Mouse (Mus musculus): ENCODE results near the gene Stip1. TPM values are rescaled to one million over a fixed set of nuclear protein-coding genes. Genes with fewer than 3 reads are reported as not detected.
"Not testable (repeated sequence)": the region's sequence is repeated elsewhere in the genome, so short reads cannot be mapped to it uniquely, and the experiment has no call there.

The Stip1 gene
- polyA plus RNA-seq, 1 experiment, result 158 TPM

- TF ChIP-seq POLR2A (IDR thresholded peaks at IDR 0.05; ENCODE audit: borderline replicate concordance, extremely low read depth, insufficient read depth, insufficient read length, poor library complexity, severe bottlenecking), result no peak
- no peak for TF ChIP-seq CTCF (IDR thresholded peaks at IDR 0.05; ENCODE audit: borderline replicate concordance, extremely low read depth, insufficient read depth, insufficient read length)
- no peak for DNase-seq (ENCODE audit: low read depth)
Observed at GRCm38 (mm10) chr19:7006892-7007593, 32.7 kb downstream of the Stip1 start.

- DNase-seq (ENCODE audit: low read depth), result no peak
- TF ChIP-seq CTCF (IDR thresholded peaks at IDR 0.05; ENCODE audit: borderline replicate concordance, extremely low read depth, insufficient read depth, insufficient read length) (no peak), POLR2A (IDR thresholded peaks at IDR 0.05; ENCODE audit: borderline replicate concordance, extremely low read depth, insufficient read depth, insufficient read length, poor library complexity, severe bottlenecking) (no peak)
Observed at GRCm38 (mm10) chr19:6999360-7000063, 40.3 kb downstream of the Stip1 start.

- no peak for TF ChIP-seq CTCF (IDR thresholded peaks at IDR 0.05; ENCODE audit: borderline replicate concordance, extremely low read depth, insufficient read depth, insufficient read length)
- no peak for TF ChIP-seq POLR2A (IDR thresholded peaks at IDR 0.05; ENCODE audit: borderline replicate concordance, extremely low read depth, insufficient read depth, insufficient read length, poor library complexity, severe bottlenecking)
- no peak for DNase-seq (ENCODE audit: low read depth)
Observed at GRCm38 (mm10) chr19:6997721-6998290, 42.0 kb downstream of the Stip1 start.

GRCm38 (mm10) chr19:6996006-6996405 is 43.8 kb downstream of the Stip1 start, which contains the start of the genes Nudt22 and Trpt1:
Gene Nudt22 (minus strand): TSS chr19:6996117.
Gene Trpt1 (plus strand): TSS chr19:6996131.
- DNase-seq (ENCODE audit: low read depth), result peak; percentile 93
- no peak for TF ChIP-seq CTCF (IDR thresholded peaks at IDR 0.05; ENCODE audit: borderline replicate concordance, extremely low read depth, insufficient read depth, insufficient read length)
- peak; percentile 36; the same call in 1 of the 2 replicates for TF ChIP-seq POLR2A (IDR thresholded peaks at IDR 0.05; ENCODE audit: borderline replicate concordance, extremely low read depth, insufficient read depth, insufficient read length, poor library complexity, severe bottlenecking)

GRCm38 (mm10) chr19:6995255-6995991 is 44.3 kb downstream of the Stip1 start:
- no peak for TF ChIP-seq POLR2A (IDR thresholded peaks at IDR 0.05; ENCODE audit: borderline replicate concordance, extremely low read depth, insufficient read depth, insufficient read length, poor library complexity, severe bottlenecking)
- no peak for TF ChIP-seq CTCF (IDR thresholded peaks at IDR 0.05; ENCODE audit: borderline replicate concordance, extremely low read depth, insufficient read depth, insufficient read length)
- DNase-seq (ENCODE audit: low read depth), result no peak

- TF ChIP-seq POLR2A (IDR thresholded peaks at IDR 0.05; ENCODE audit: borderline replicate concordance, extremely low read depth, insufficient read depth, insufficient read length, poor library complexity, severe bottlenecking), result no peak
- no peak for TF ChIP-seq CTCF (IDR thresholded peaks at IDR 0.05; ENCODE audit: borderline replicate concordance, extremely low read depth, insufficient read depth, insufficient read length)
- DNase-seq (ENCODE audit: low read depth), result no peak
Observed at GRCm38 (mm10) chr19:6994489-6994888, 45.3 kb downstream of the Stip1 start.

- DNase-seq (ENCODE audit: low read depth), result no peak
- TF ChIP-seq POLR2A (IDR thresholded peaks at IDR 0.05; ENCODE audit: borderline replicate concordance, extremely low read depth, insufficient read depth, insufficient read length, poor library complexity, severe bottlenecking) (no peak), CTCF (IDR thresholded peaks at IDR 0.05; ENCODE audit: borderline replicate concordance, extremely low read depth, insufficient read depth, insufficient read length) (no peak)
Observed at GRCm38 (mm10) chr19:6994002-6994401, 45.8 kb downstream of the Stip1 start.

- TF ChIP-seq POLR2A (IDR thresholded peaks at IDR 0.05; ENCODE audit: borderline replicate concordance, extremely low read depth, insufficient read depth, insufficient read length, poor library complexity, severe bottlenecking) (no peak), CTCF (IDR thresholded peaks at IDR 0.05; ENCODE audit: borderline replicate concordance, extremely low read depth, insufficient read depth, insufficient read length) (no peak)
- DNase-seq (ENCODE audit: low read depth), result no peak
Observed at GRCm38 (mm10) chr19:6993011-6993770, 46.6 kb downstream of the Stip1 start.

GRCm38 (mm10) chr19:6992011-6992858 is 47.5 kb downstream of the Stip1 start, which contains the start of gene Dnajc4:
Gene Dnajc4 (minus strand): TSS chr19:6992572.
- DNase-seq (ENCODE audit: low read depth), result peak; percentile 99
- TF ChIP-seq POLR2A (IDR thresholded peaks at IDR 0.05; ENCODE audit: borderline replicate concordance, extremely low read depth, insufficient read depth, insufficient read length, poor library complexity, severe bottlenecking) (peak; percentile 23; the same call in 1 of the 2 replicates), CTCF (IDR thresholded peaks at IDR 0.05; ENCODE audit: borderline replicate concordance, extremely low read depth, insufficient read depth, insufficient read length) (no peak)

- DNase-seq (ENCODE audit: low read depth), result not testable (repeated sequence)
Observed at GRCm38 (mm10) chr19:6991166-6991565, 48.6 kb downstream of the Stip1 start.
